Mouse (Mus musculus): Measurements from ENCODE around the gene Crybb1.

Gene Crybb1

GRCm38 (mm10) chr5:112237866-112238570 is 17.6 kb upstream of the Crybb1 start:
- no peak for DNase-seq (ENCODE audit: low spot score)

GRCm38 (mm10) chr5:112238781-112239482 is 16.7 kb upstream of the Crybb1 start:
- no peak for DNase-seq (ENCODE audit: low spot score)

GRCm38 (mm10) chr5:112240761-112241160 is 14.9 kb upstream of the Crybb1 start:
- peak; percentile 72 for DNase-seq (ENCODE audit: low spot score)

- DNase-seq (ENCODE audit: low spot score), result no peak
Observed at GRCm38 (mm10) chr5:112241849-112242248, 13.8 kb upstream of the Crybb1 start.

- DNase-seq (ENCODE audit: low spot score), result no peak
Observed at GRCm38 (mm10) chr5:112242361-112242778, 13.2 kb upstream of the Crybb1 start.

- no peak for DNase-seq (ENCODE audit: low spot score)
Observed at GRCm38 (mm10) chr5:112243041-112243440, 12.6 kb upstream of the Crybb1 start.

GRCm38 (mm10) chr5:112243539-112244274 is 11.9 kb upstream of the Crybb1 start:
- DNase-seq (ENCODE audit: low spot score), result no peak

GRCm38 (mm10) chr5:112244275-112244562 is 11.4 kb upstream of the Crybb1 start:
- no peak for DNase-seq (ENCODE audit: low spot score)

- DNase-seq (ENCODE audit: low spot score), result no peak
Observed at GRCm38 (mm10) chr5:112244890-112245615, 10.6 kb upstream of the Crybb1 start.

- no peak for DNase-seq (ENCODE audit: low spot score)
Observed at GRCm38 (mm10) chr5:112247399-112247798, 8.2 kb upstream of the Crybb1 start.

GRCm38 (mm10) chr5:112249106-112249505 is 6.5 kb upstream of the Crybb1 start:
- no peak for DNase-seq (ENCODE audit: low spot score)

- no peak for DNase-seq (ENCODE audit: low spot score)
Observed at GRCm38 (mm10) chr5:112252400-112252799, 3.2 kb upstream of the Crybb1 start, which contains the start of gene Cryba4. TSS of gene Cryba4 (minus strand) at chr5:112252518.

GRCm38 (mm10) chr5:112253169-112253568 is 2.4 kb upstream of the Crybb1 start:
- DNase-seq (ENCODE audit: low spot score), result no peak

- no peak for DNase-seq (ENCODE audit: low spot score)
Observed at GRCm38 (mm10) chr5:112254282-112254806, 1.3 kb upstream of the Crybb1 start.

- DNase-seq (ENCODE audit: low spot score), result no peak
Observed at GRCm38 (mm10) chr5:112256457-112256856, 842 bp downstream of the Crybb1 start.

GRCm38 (mm10) chr5:112257896-112258295 is 2.3 kb downstream of the Crybb1 start:
- DNase-seq (ENCODE audit: low spot score), result no peak

GRCm38 (mm10) chr5:112259862-112260650 is 4.4 kb downstream of the Crybb1 start:
- no peak for DNase-seq (ENCODE audit: low spot score)

GRCm38 (mm10) chr5:112260818-112261217 is 5.2 kb downstream of the Crybb1 start:
- DNase-seq (ENCODE audit: low spot score), result no peak

GRCm38 (mm10) chr5:112264099-112264498 is 8.5 kb downstream of the Crybb1 start:
- DNase-seq (ENCODE audit: low spot score), result no peak

GRCm38 (mm10) chr5:112265110-112265509 is 9.5 kb downstream of the Crybb1 start:
- DNase-seq (ENCODE audit: low spot score), result no peak

- DNase-seq (ENCODE audit: low spot score), result peak; percentile 76
Observed at GRCm38 (mm10) chr5:112265515-112265914, 9.9 kb downstream of the Crybb1 start.
